Mouse (Mus musculus): Measurements from ENCODE around the gene Olfr1126. TPM values are rescaled to one million over a fixed set of nuclear protein-coding genes. Genes with fewer than 3 reads are reported as not detected.
"Not testable (repeated sequence)": the region's sequence is repeated elsewhere in the genome, so short reads cannot be mapped to it uniquely, and the experiment has no call there.

Gene Olfr1126
- polyA plus RNA-seq, 1 experiment = not detected

DNA sequence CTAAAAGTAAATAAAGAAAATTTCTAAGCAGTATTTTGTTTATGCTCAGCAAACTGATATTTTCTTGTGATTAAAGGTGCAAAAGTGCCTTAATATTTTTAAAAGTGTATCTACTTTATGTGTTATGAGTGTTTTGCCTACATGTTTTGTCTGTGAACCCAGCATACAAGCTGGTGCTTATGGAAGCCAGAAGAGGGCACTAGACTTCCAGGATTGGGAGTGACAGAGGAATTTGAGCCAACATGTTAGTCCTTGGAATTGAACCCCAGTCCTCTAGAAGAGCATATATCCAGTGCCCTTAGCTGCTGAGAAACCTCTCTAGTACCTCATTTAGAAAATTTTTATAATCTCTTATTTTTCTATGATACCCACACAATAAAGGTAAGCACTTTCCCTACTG, 26.4 kb downstream of the Olfr1126 start:
- Histone ChIP-seq H3K4me2 (ENCODE audit: low read depth) (no peak overlapping the region), H3ac (ENCODE audit: control insufficient read depth, insufficient read length) (no peak overlapping the region), H3K36me3 (ENCODE audit: control insufficient read depth, insufficient read depth) (no peaks in the 10 kb centered on the region), H3K79me2 (ENCODE audit: control insufficient read depth, insufficient read depth) (no peaks in the 10 kb centered on the region), H3K27me3 (ENCODE audit: control insufficient read depth, insufficient read depth, insufficient read length) (no peaks in the 10 kb centered on the region), H3K4me3 (no peak overlapping the region)
- TF ChIP-seq CEBPB (IDR thresholded peaks at IDR 0.05; ENCODE audit: insufficient read depth, poor library complexity, severe bottlenecking) (no peak), MAX (IDR thresholded peaks at IDR 0.05; ENCODE audit: low read depth) (no peak), POLR2A (IDR thresholded peaks at IDR 0.05; ENCODE audit: insufficient read length, low read depth) (no peak), REST (IDR thresholded peaks at IDR 0.05; ENCODE audit: insufficient read depth, insufficient read length) (no peak), MYOD1 (IDR thresholded peaks at IDR 0.05; ENCODE audit: control insufficient read depth in 1 of 3, insufficient read length in 2 of 3, low read depth in 2 of 3) (no peak), E2F4 (IDR thresholded peaks at IDR 0.05; ENCODE audit: insufficient read depth) (no peak), USF1 (IDR thresholded peaks at IDR 0.05; ENCODE audit: low read depth) (no peak), SRF (IDR thresholded peaks at IDR 0.05; ENCODE audit: control insufficient read depth, insufficient read length, low read depth) (no peak)

DNA sequence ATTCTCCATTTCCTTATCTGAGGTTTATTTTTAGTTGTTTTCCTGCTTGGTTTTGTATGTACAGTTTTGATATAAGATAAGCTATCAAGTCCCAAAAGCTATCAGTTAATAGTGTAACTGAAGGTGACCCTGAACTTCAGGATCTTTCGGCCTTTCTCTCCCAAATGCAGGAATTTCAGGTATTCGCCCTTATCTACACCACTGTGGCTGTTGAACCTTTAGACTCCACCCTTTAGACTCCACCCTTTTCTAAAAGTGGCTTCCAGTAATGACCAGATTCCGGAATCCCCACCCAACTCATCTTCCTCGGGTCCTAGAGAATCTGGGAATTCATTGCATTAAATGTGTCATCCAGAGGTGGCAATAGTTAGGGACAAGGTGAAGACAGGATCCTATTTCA, 27.4 kb downstream of the Olfr1126 start:
- H3K4me2 ChIP-seq (ENCODE audit: low read depth) = no peak overlapping the region
- no peak overlapping the region for H3ac ChIP-seq (ENCODE audit: control insufficient read depth, insufficient read length)
- H3K79me2 ChIP-seq (ENCODE audit: control insufficient read depth, insufficient read depth) = no peaks in the 10 kb centered on the region
- TF ChIP-seq REST (IDR thresholded peaks at IDR 0.05; ENCODE audit: insufficient read depth, insufficient read length) = no peak
- no peak for TF ChIP-seq TCF3 (IDR thresholded peaks at IDR 0.05; ENCODE audit: insufficient read length, low read depth)
- TF ChIP-seq USF1 (IDR thresholded peaks at IDR 0.05; ENCODE audit: low read depth) = no peak
- TF ChIP-seq POLR2AphosphoS2 (IDR thresholded peaks at IDR 0.05; ENCODE audit: insufficient read length, low read depth) = no peak
- TF ChIP-seq E2F4 (IDR thresholded peaks at IDR 0.05; ENCODE audit: insufficient read depth) = no peak
- no peak for TF ChIP-seq MYOD1 (IDR thresholded peaks at IDR 0.05; ENCODE audit: control insufficient read depth in 1 of 3, insufficient read length in 2 of 3, low read depth in 2 of 3)
- TF ChIP-seq SRF (IDR thresholded peaks at IDR 0.05; ENCODE audit: control insufficient read depth, insufficient read length, low read depth) = no peak
- TF ChIP-seq POLR2A (IDR thresholded peaks at IDR 0.05; ENCODE audit: insufficient read length, low read depth) = no peak
- TF ChIP-seq MAX (IDR thresholded peaks at IDR 0.05; ENCODE audit: low read depth) = no peak
- no peak for TF ChIP-seq MYOG (IDR thresholded peaks at IDR 0.05; ENCODE audit: control insufficient read depth in 1 of 3, insufficient read depth in 1 of 3, insufficient read length in 2 of 3, low read depth in 2 of 3)
- TF ChIP-seq CEBPB (IDR thresholded peaks at IDR 0.05; ENCODE audit: insufficient read depth, poor library complexity, severe bottlenecking) = no peak
- no peak for TF ChIP-seq TCF12 (IDR thresholded peaks at IDR 0.05; ENCODE audit: insufficient read depth, poor library complexity, severe bottlenecking)
- H3K4me3 ChIP-seq = no peak overlapping the region
- no peaks in the 10 kb centered on the region for H3K36me3 ChIP-seq (ENCODE audit: control insufficient read depth, insufficient read depth)
- no peaks in the 10 kb centered on the region for H3K27me3 ChIP-seq (ENCODE audit: control insufficient read depth, insufficient read depth, insufficient read length)

DNA sequence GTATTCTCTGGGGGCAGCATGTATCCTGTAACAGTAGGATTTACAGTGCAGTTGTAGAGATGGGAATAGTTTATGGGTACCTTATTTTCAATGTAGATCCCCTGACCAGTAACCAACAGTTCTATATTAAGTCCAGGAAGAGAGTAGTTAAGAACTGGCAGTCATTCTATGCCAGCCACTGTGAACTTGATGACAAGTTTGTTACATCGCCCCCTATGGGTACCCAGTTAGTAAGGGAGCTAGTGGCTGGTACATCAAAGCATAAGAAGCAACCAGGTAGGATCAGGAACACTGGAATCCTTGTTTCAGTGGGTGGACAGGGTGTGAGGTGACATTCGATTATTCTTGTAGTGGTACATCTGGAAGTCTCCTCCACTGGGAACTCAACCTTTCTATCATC, 28.5 kb downstream of the Olfr1126 start:
- no peaks in the 10 kb centered on the region for H3K36me3 ChIP-seq (ENCODE audit: control insufficient read depth, insufficient read depth)
- no peak overlapping the region for H3ac ChIP-seq (ENCODE audit: control insufficient read depth, insufficient read length)
- no peaks in the 10 kb centered on the region for H3K27me3 ChIP-seq (ENCODE audit: control insufficient read depth, insufficient read depth, insufficient read length)
- H3K4me2 ChIP-seq (ENCODE audit: low read depth) = no peak overlapping the region
- no peaks in the 10 kb centered on the region for H3K79me2 ChIP-seq (ENCODE audit: control insufficient read depth, insufficient read depth)
- H3K4me3 ChIP-seq = no peak overlapping the region
- no peak for TF ChIP-seq TCF3 (IDR thresholded peaks at IDR 0.05; ENCODE audit: insufficient read length, low read depth)
- TF ChIP-seq MYOG (IDR thresholded peaks at IDR 0.05; ENCODE audit: control insufficient read depth in 1 of 3, insufficient read depth in 1 of 3, insufficient read length in 2 of 3, low read depth in 2 of 3) = no peak
- no peak for TF ChIP-seq MYOD1 (IDR thresholded peaks at IDR 0.05; ENCODE audit: control insufficient read depth in 1 of 3, insufficient read length in 2 of 3, low read depth in 2 of 3)
- TF ChIP-seq SRF (IDR thresholded peaks at IDR 0.05; ENCODE audit: control insufficient read depth, insufficient read length, low read depth) = no peak
- TF ChIP-seq REST (IDR thresholded peaks at IDR 0.05; ENCODE audit: insufficient read depth, insufficient read length) = no peak
- no peak for TF ChIP-seq CEBPB (IDR thresholded peaks at IDR 0.05; ENCODE audit: insufficient read depth, poor library complexity, severe bottlenecking)
- TF ChIP-seq E2F4 (IDR thresholded peaks at IDR 0.05; ENCODE audit: insufficient read depth) = no peak
- TF ChIP-seq TCF12 (IDR thresholded peaks at IDR 0.05; ENCODE audit: insufficient read depth, poor library complexity, severe bottlenecking) = no peak
- TF ChIP-seq POLR2AphosphoS2 (IDR thresholded peaks at IDR 0.05; ENCODE audit: insufficient read length, low read depth) = no peak
- no peak for TF ChIP-seq MAX (IDR thresholded peaks at IDR 0.05; ENCODE audit: low read depth)
- no peak for TF ChIP-seq USF1 (IDR thresholded peaks at IDR 0.05; ENCODE audit: low read depth)

DNA sequence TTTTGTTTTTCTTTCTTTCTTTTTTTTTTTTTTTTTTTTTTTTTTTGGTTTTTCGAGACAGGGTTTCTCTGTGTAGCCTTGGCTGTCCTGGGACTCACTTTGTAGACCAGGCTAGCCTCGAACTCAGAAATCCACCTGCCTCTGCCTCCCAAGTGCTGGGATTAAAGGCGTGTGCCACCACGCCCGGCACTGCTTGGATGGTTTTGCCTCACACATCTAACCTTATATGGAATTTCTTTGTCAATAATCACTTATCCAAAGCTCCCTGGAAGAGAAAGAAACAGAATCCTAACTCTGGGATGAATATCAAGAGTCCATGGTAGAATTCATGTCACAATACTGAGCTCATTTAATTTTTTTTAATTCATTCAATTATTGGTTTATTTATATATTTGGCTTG, 43.2 kb downstream of the Olfr1126 start, which contains the start of gene Pramel7:
Gene Pramel7 (minus strand): TSS at position 101 of the 400 bp plus-strand sequence.
- H3K4me3 ChIP-seq; H3K27me3 ChIP-seq (ENCODE audit: control insufficient read depth, insufficient read depth, insufficient read length); H3K4me2 ChIP-seq (ENCODE audit: low read depth); H3K79me2 ChIP-seq (ENCODE audit: control insufficient read depth, insufficient read depth); H3K36me3 ChIP-seq (ENCODE audit: control insufficient read depth, insufficient read depth); H3ac ChIP-seq (ENCODE audit: control insufficient read depth, insufficient read length): not testable (repeated sequence)

DNA sequence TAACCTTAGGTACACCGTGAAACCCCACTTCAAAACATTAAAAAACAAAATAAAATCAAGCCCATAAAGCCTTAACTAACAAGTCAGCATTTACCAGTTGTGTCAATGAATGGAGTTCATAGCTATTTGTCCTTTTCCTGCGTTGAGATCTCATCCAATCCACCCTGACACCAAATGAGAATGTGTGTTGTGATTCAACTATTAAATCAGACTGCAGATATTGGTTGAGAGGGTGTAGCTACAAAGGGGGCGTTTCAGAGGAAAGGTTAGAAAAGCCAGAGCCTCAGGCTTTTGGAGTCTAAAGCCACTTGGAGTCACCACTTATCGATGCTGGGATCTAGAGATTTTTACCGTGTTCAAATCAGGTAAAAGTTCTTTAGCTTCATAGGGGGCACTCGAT, 52.5 kb downstream of the Olfr1126 start, which contains the start of gene Pramel6:
Gene Pramel6 (plus strand): TSS at position 301 of the 400 bp plus-strand sequence.
- no peak within 1 kb of the TSS for H3K4me3 ChIP-seq
- TF ChIP-seq TCF12 (IDR thresholded peaks at IDR 0.05; ENCODE audit: insufficient read depth, poor library complexity, severe bottlenecking) = no peak
- no peak for TF ChIP-seq MYOD1 (IDR thresholded peaks at IDR 0.05; ENCODE audit: control insufficient read depth in 1 of 3, insufficient read length in 2 of 3, low read depth in 2 of 3)
- no peak for TF ChIP-seq E2F4 (IDR thresholded peaks at IDR 0.05; ENCODE audit: insufficient read depth)
- TF ChIP-seq USF1 (IDR thresholded peaks at IDR 0.05; ENCODE audit: low read depth) = no peak
- no peak for TF ChIP-seq MYOG (IDR thresholded peaks at IDR 0.05; ENCODE audit: control insufficient read depth in 1 of 3, insufficient read depth in 1 of 3, insufficient read length in 2 of 3, low read depth in 2 of 3)
- no peak for TF ChIP-seq MAX (IDR thresholded peaks at IDR 0.05; ENCODE audit: low read depth)
- TF ChIP-seq CEBPB (IDR thresholded peaks at IDR 0.05; ENCODE audit: insufficient read depth, poor library complexity, severe bottlenecking) = no peak
- TF ChIP-seq REST (IDR thresholded peaks at IDR 0.05; ENCODE audit: insufficient read depth, insufficient read length) = no peak
- TF ChIP-seq SRF (IDR thresholded peaks at IDR 0.05; ENCODE audit: control insufficient read depth, insufficient read length, low read depth) = no peak
- no peak for TF ChIP-seq POLR2A (IDR thresholded peaks at IDR 0.05; ENCODE audit: insufficient read length, low read depth)
- no peak for TF ChIP-seq TCF3 (IDR thresholded peaks at IDR 0.05; ENCODE audit: insufficient read length, low read depth)
- no peak for TF ChIP-seq POLR2AphosphoS2 (IDR thresholded peaks at IDR 0.05; ENCODE audit: insufficient read length, low read depth)
- H3K79me2 ChIP-seq (ENCODE audit: control insufficient read depth, insufficient read depth) = no peaks in the 10 kb centered on the region
- H3K4me2 ChIP-seq (ENCODE audit: low read depth) = no peak within 1 kb of the TSS
- no peak within 1 kb of the TSS for H3ac ChIP-seq (ENCODE audit: control insufficient read depth, insufficient read length)
- H3K27me3 ChIP-seq (ENCODE audit: control insufficient read depth, insufficient read depth, insufficient read length) = no peaks in the 10 kb centered on the region
- no peaks in the 10 kb centered on the region for H3K36me3 ChIP-seq (ENCODE audit: control insufficient read depth, insufficient read depth)

Other genes with a start within 250 kb of the Olfr1126 start
- gene Olfr1113, start 245.0 kb upstream of the Olfr1126 start, polyA plus RNA-seq (2012; fragmentation: generic; extraction: Trizol) = not detected
- gene Olfr1115, start 205.9 kb upstream of the Olfr1126 start, polyA plus RNA-seq (2012; fragmentation: generic; extraction: Trizol) = not detected
- gene Olfr1116, start 186.4 kb upstream of the Olfr1126 start, polyA plus RNA-seq (2012; fragmentation: generic; extraction: Trizol) = not detected
- not detected for gene Olfr1118, start 146.4 kb upstream of the Olfr1126 start, polyA plus RNA-seq (2012; fragmentation: generic; extraction: Trizol)
- not detected for gene Olfr1120, start 99.1 kb upstream of the Olfr1126 start, polyA plus RNA-seq (2012; fragmentation: generic; extraction: Trizol)
- not detected for gene Olfr1121, start 84.1 kb upstream of the Olfr1126 start, polyA plus RNA-seq (2012; fragmentation: generic; extraction: Trizol)
- not detected for gene Olfr1122, start 68.1 kb upstream of the Olfr1126 start, polyA plus RNA-seq (2012; fragmentation: generic; extraction: Trizol)
- not detected for gene Olfr1123, start 37.3 kb upstream of the Olfr1126 start, polyA plus RNA-seq (2012; fragmentation: generic; extraction: Trizol)
- gene Olfr1124, start 23.7 kb upstream of the Olfr1126 start, polyA plus RNA-seq (2012; fragmentation: generic; extraction: Trizol) = not detected
- gene Pramel7, start 43.1 kb downstream of the Olfr1126 start, polyA plus RNA-seq (2012; fragmentation: generic; extraction: Trizol) = not detected
- gene Pramel6, start 52.6 kb downstream of the Olfr1126 start, polyA plus RNA-seq (2012; fragmentation: generic; extraction: Trizol) = not detected
- not detected for gene Olfr153, start 77.8 kb downstream of the Olfr1126 start, polyA plus RNA-seq (2012; fragmentation: generic; extraction: Trizol)
- not detected for gene Olfr1128, start 91.6 kb downstream of the Olfr1126 start, polyA plus RNA-seq (2012; fragmentation: generic; extraction: Trizol)
- not detected for gene Olfr1129, start 119.9 kb downstream of the Olfr1126 start, polyA plus RNA-seq (2012; fragmentation: generic; extraction: Trizol)
- gene Olfr1130, start 152.2 kb downstream of the Olfr1126 start, polyA plus RNA-seq (2012; fragmentation: generic; extraction: Trizol) = not detected
- not detected for gene Olfr1131, start 173.1 kb downstream of the Olfr1126 start, polyA plus RNA-seq (2012; fragmentation: generic; extraction: Trizol)
- not detected for gene Olfr1132, start 183.6 kb downstream of the Olfr1126 start, polyA plus RNA-seq (2012; fragmentation: generic; extraction: Trizol)
- not detected for gene Olfr1133, start 193.4 kb downstream of the Olfr1126 start, polyA plus RNA-seq (2012; fragmentation: generic; extraction: Trizol)
- gene Olfr1134, start 204.5 kb downstream of the Olfr1126 start, polyA plus RNA-seq (2012; fragmentation: generic; extraction: Trizol) = not detected
- not detected for gene Olfr1135, start 219.7 kb downstream of the Olfr1126 start, polyA plus RNA-seq (2012; fragmentation: generic; extraction: Trizol)
- gene Olfr1136, start 240.0 kb downstream of the Olfr1126 start, polyA plus RNA-seq (2012; fragmentation: generic; extraction: Trizol) = not detected

Measured in myocyte (in vitro differentiated cells).